In genomic region chr2:153318408-153318807, GRCm38 (mm10) we compare ENCODE assay signal across 26 mouse cellular contexts. TPM values are rescaled to one million over a fixed set of nuclear protein-coding genes. Genes with fewer than 3 reads are reported as not detected.
DNase-seq lines count a peak whose midpoint lies in the region; ATAC-seq and TF ChIP-seq lines count a peak whose summit lies in the region.
"Had no signal": no experiment of that assay in that cellular context is flagged by ENCODE, and none has a peak within 500 bp of the region (broad histone marks: within the 10 kb centered on the region; RNA-seq: fewer than 3 reads in every experiment).

No protein-coding gene starts in this region.

- no peak overlapping the region for H3K9ac ChIP-seq in heart, postnatal 0 days (replicated peaks; ENCODE audit: low read depth, low read length)
- no peak overlapping the region for H3K9ac ChIP-seq in liver, embryonic 15.5 days
- no peak overlapping the region for H3K9ac ChIP-seq in liver, embryonic 11.5 days (ENCODE audit: low read depth, low read length)
- H3K9ac ChIP-seq in lung, postnatal 0 days (replicated peaks; ENCODE audit: low read depth): no peak overlapping the region
- H3K9ac ChIP-seq: forebrain, embryonic 13.5 days; hindbrain, embryonic 12.5 days; hindbrain, embryonic 15.5 days had no signal

- H3K9me3 ChIP-seq in heart, postnatal 0 days (replicated peaks; ENCODE audit: control insufficient read depth, low read length): no peaks in the 10 kb centered on the region
- no peaks in the 10 kb centered on the region for H3K9me3 ChIP-seq in liver, embryonic 15.5 days (replicated peaks)
- no peaks in the 10 kb centered on the region for H3K9me3 ChIP-seq in liver, embryonic 11.5 days (ENCODE audit: control insufficient read depth, low read length)
- H3K9me3 ChIP-seq in lung, postnatal 0 days (ENCODE audit: low read length): no peaks in the 10 kb centered on the region
- H3K9me3 ChIP-seq: forebrain, embryonic 10.5 days; forebrain, embryonic 13.5 days; G1E; hindbrain, embryonic 12.5 days; hindbrain, embryonic 15.5 days had no signal

- TF ChIP-seq EP300 in heart, postnatal 0 days (IDR thresholded peaks at IDR 0.05; ENCODE audit: low read depth): no peak
- TF ChIP-seq EP300 in lung, postnatal 0 days (IDR thresholded peaks at IDR 0.05): no peak

- DNase-seq in heart, postnatal 0 days (ENCODE audit: low spot score): no peak
- DNase-seq in heart, adult 11 months: no peak
- DNase-seq in liver, embryonic 11.5 days (ENCODE audit: low spot score): no peak
- DNase-seq in lung, postnatal 0 days (ENCODE audit: low spot score): peak; percentile 47
- no peak for DNase-seq in lung, postnatal 10 days
- no peak for DNase-seq in embryo, embryonic 10 days (ENCODE audit: low spot score)
- DNase-seq: adrenal gland, postnatal 10 days; adrenal gland, postnatal 36 days; B cell, adult 2 months; cerebellum, adult 11 months; cerebellum, adult 2 months; cerebellum, adult 9-11 months; cerebellum, postnatal 36 days; gastrocnemius, postnatal 10 days; gastrocnemius, postnatal 36 days had no signal

- H3K4me3 ChIP-seq in heart, postnatal 0 days (ENCODE audit: low read depth, low read length): no peak overlapping the region
- no peak overlapping the region for H3K4me3 ChIP-seq in liver, embryonic 15.5 days (replicated peaks)
- no peak overlapping the region for H3K4me3 ChIP-seq in liver, embryonic 11.5 days (ENCODE audit: low read depth, low read length)
- no peak overlapping the region for H3K4me3 ChIP-seq in lung, postnatal 0 days (ENCODE audit: low read depth, low read length)
- no peak overlapping the region for H3K4me3 ChIP-seq in bone marrow macrophage, adult 2 months (ENCODE audit: insufficient read depth, low read length)
- H3K4me3 ChIP-seq: forebrain, embryonic 10.5 days; forebrain, embryonic 13.5 days; hindbrain, embryonic 12.5 days; hindbrain, embryonic 15.5 days had no signal

- no peak for TF ChIP-seq POLR2A in bone marrow macrophage, adult 2 months (IDR thresholded peaks at IDR 0.05; ENCODE audit: borderline replicate concordance, low read depth, low read length)

- no peak for TF ChIP-seq CTCF in heart, postnatal 0 days (IDR thresholded peaks at IDR 0.05; ENCODE audit: low read depth)
- TF ChIP-seq CTCF in lung, postnatal 0 days (IDR thresholded peaks at IDR 0.05): no peak
- no peak for TF ChIP-seq CTCF in bone marrow macrophage, adult 2 months (IDR thresholded peaks at IDR 0.05; ENCODE audit: low read depth, low read length)

- peak overlapping the region; percentile 27; the same call in 1 of the 2 replicates for H3K27ac ChIP-seq in heart, postnatal 0 days (ENCODE audit: low read depth)
- H3K27ac ChIP-seq in liver, embryonic 15.5 days (replicated peaks): 0 out of 2 replicates have a peak overlapping the region, but pooled peaks have one; percentile 59
- no peak overlapping the region for H3K27ac ChIP-seq in liver, embryonic 11.5 days (ENCODE audit: low read depth, low read length)
- H3K27ac ChIP-seq in lung, postnatal 0 days (ENCODE audit: low read length): 0 out of 2 replicates have a peak overlapping the region, but pooled peaks have one; percentile 32
- H3K27ac ChIP-seq in bone marrow macrophage, adult 2 months (ENCODE audit: insufficient read depth, low read depth, low read length): peak overlapping the region; percentile 97
- H3K27ac ChIP-seq: forebrain, embryonic 10.5 days; forebrain, embryonic 13.5 days; hindbrain, embryonic 12.5 days; hindbrain, embryonic 15.5 days had no signal

- ATAC-seq in heart, postnatal 0 days (ENCODE audit: insufficient read depth, low read depth): no peak
- no peak for ATAC-seq in liver, embryonic 15.5 days (ENCODE audit: insufficient read depth)
- no peak for ATAC-seq in liver, embryonic 11.5 days (replicated peaks; ENCODE audit: low FRiP score)
- ATAC-seq in lung, postnatal 0 days: peak; percentile 72
- ATAC-seq: forebrain, embryonic 13.5 days; forebrain, embryonic 16.5 days; Patski had no signal

- peaks cover 54% of the 10 kb centered on the region for H3K36me3 ChIP-seq in heart, postnatal 0 days (replicated peaks; ENCODE audit: control insufficient read depth, insufficient read depth, low read length)
- peaks cover 19% of the 10 kb centered on the region; the same call in 1 of the 2 replicates for H3K36me3 ChIP-seq in liver, embryonic 15.5 days (replicated peaks)
- H3K36me3 ChIP-seq in liver, embryonic 11.5 days (ENCODE audit: control insufficient read depth, insufficient read depth, low read length): peaks cover 7% of the 10 kb centered on the region
- H3K36me3 ChIP-seq in lung, postnatal 0 days (ENCODE audit: insufficient read depth, low read length): peaks cover 20% of the 10 kb centered on the region; the same call in 1 of the 2 replicates

- WGBS in heart, postnatal 0 days: 90% methylated on average over 4 of the region's 4 CpGs
- 86% methylated on average over 4 of the region's 4 CpGs for WGBS in liver, embryonic 15.5 days (ENCODE audit: insufficient replicate concordance)
- WGBS in liver, embryonic 11.5 days: 88% methylated on average over 4 of the region's 4 CpGs
- 70% methylated on average over 4 of the region's 4 CpGs for WGBS in lung, postnatal 0 days

- H3K27me3 ChIP-seq in heart, postnatal 0 days (ENCODE audit: control insufficient read depth, insufficient read depth, low read length): no peaks in the 10 kb centered on the region
- no peaks in the 10 kb centered on the region for H3K27me3 ChIP-seq in liver, embryonic 15.5 days
- no peaks in the 10 kb centered on the region for H3K27me3 ChIP-seq in liver, embryonic 11.5 days (replicated peaks; ENCODE audit: control insufficient read depth, insufficient read depth, low read length)
- no peaks in the 10 kb centered on the region for H3K27me3 ChIP-seq in lung, postnatal 0 days (replicated peaks; ENCODE audit: insufficient read depth, low read length)
- H3K27me3 ChIP-seq: CH12.LX; forebrain, embryonic 13.5 days; hindbrain, embryonic 12.5 days; hindbrain, embryonic 15.5 days; Patski had no signal

- H3K4me1 ChIP-seq in heart, postnatal 0 days (ENCODE audit: control insufficient read depth, insufficient read depth): no peaks in the 10 kb centered on the region
- H3K4me1 ChIP-seq in liver, embryonic 15.5 days (replicated peaks): peaks cover 3% of the 10 kb centered on the region; the same call in 1 of the 2 replicates
- H3K4me1 ChIP-seq in liver, embryonic 11.5 days (replicated peaks; ENCODE audit: control insufficient read depth, insufficient read depth, low read length): no peaks in the 10 kb centered on the region
- H3K4me1 ChIP-seq in lung, postnatal 0 days (ENCODE audit: insufficient read depth, low read depth, low read length): no peaks in the 10 kb centered on the region; the same call in 1 of the 2 replicates
- peaks cover 16% of the 10 kb centered on the region for H3K4me1 ChIP-seq in bone marrow macrophage, adult 2 months (ENCODE audit: control insufficient read depth, insufficient read depth, low read length)
- H3K4me1 ChIP-seq: forebrain, embryonic 10.5 days; forebrain, embryonic 13.5 days; hindbrain, embryonic 12.5 days; hindbrain, embryonic 15.5 days had no signal

- H3K4me2 ChIP-seq in heart, postnatal 0 days (ENCODE audit: low read depth, low read length): no peak overlapping the region
- no peak overlapping the region for H3K4me2 ChIP-seq in liver, embryonic 15.5 days
- no peak overlapping the region for H3K4me2 ChIP-seq in liver, embryonic 11.5 days
- H3K4me2 ChIP-seq in lung, postnatal 0 days (replicated peaks; ENCODE audit: low read depth, low read length): no peak overlapping the region
- H3K4me2 ChIP-seq: forebrain, embryonic 13.5 days; heart, embryonic 11.5 days; hindbrain, embryonic 12.5 days; hindbrain, embryonic 15.5 days had no signal

RNA-seq across cellular contexts. Expression of gene Kif3b, which starts 27.2 kb away (rescaled TPM):
- total RNA-seq in heart, postnatal 0 days (2014; rRNA removed; ENCODE audit: low replicate concordance): 6.5 and 8.7 TPM in 2 replicates
- 2.5 and 3.1 TPM in 2 replicates for polyA plus RNA-seq in heart, postnatal 0 days (2015; fragmentation: Nextera tagmentation; extraction: Ambion mirVana)
- polyA plus RNA-seq in liver, embryonic 15.5 days (2015; fragmentation: Nextera tagmentation; extraction: Ambion mirVana): 1.4 and 2.0 TPM in 2 replicates
- polyA plus RNA-seq in liver, embryonic 11.5 days (2014; fragmentation: Nextera tagmentation; extraction: Ambion mirVana): 3.2 and 3.5 TPM in 2 replicates
- 4.7 and 5.2 TPM in 2 replicates for polyA plus RNA-seq in lung, postnatal 0 days (2015; fragmentation: Nextera tagmentation; extraction: Ambion mirVana)
- 33.0 and 38.6 TPM in 2 replicates for polyA plus RNA-seq in bone marrow macrophage, adult 2 months (2012; ENCODE audit: insufficient read depth, insufficient read length, missing spikeins)

RNA-seq across cellular contexts. Expression of gene Asxl1, which starts 27.2 kb away (rescaled TPM):
- total RNA-seq in heart, postnatal 0 days (2014; rRNA removed; ENCODE audit: low replicate concordance): 18.8 and 21.3 TPM in 2 replicates
- 6.4 and 7.4 TPM in 2 replicates for polyA plus RNA-seq in heart, postnatal 0 days (2015; fragmentation: Nextera tagmentation; extraction: Ambion mirVana)
- polyA plus RNA-seq in liver, embryonic 15.5 days (2015; fragmentation: Nextera tagmentation; extraction: Ambion mirVana): 6.4 and 7.2 TPM in 2 replicates
- polyA plus RNA-seq in liver, embryonic 11.5 days (2014; fragmentation: Nextera tagmentation; extraction: Ambion mirVana): 13.6 and 15.1 TPM in 2 replicates
- polyA plus RNA-seq in lung, postnatal 0 days (2015; fragmentation: Nextera tagmentation; extraction: Ambion mirVana): 10.3 and 12.1 TPM in 2 replicates
- 31.7 and 36.3 TPM in 2 replicates for polyA plus RNA-seq in bone marrow macrophage, adult 2 months (2012; ENCODE audit: insufficient read depth, insufficient read length, missing spikeins)
